Mouse (Mus musculus) B cell, adult 67 days (primary cell): Measurements from ENCODE around the gene Cds2. TPM values are rescaled to one million over a fixed set of nuclear protein-coding genes. Genes with fewer than 3 reads are reported as not detected.

Source experiments
- total RNA-seq, 2 experiments: library from RNA; stranded (reverse); gene quantifications; 4 replicates each; pipeline ENCODE4 v1.2.4; 2023

The Cds2 gene
- 10 to 100 TPM; 73.8 to 80.8 TPM for total RNA-seq

GRCm38 (mm10) chr2:132262879-132263398 lies at the start of gene Cds2:
Cds2 (plus strand) TSS chr2:132263148.

GRCm38 (mm10) chr2:132247539-132248313 lies 15.2 kb upstream of the Cds2 start, which contains the start of gene Tmem230:
Tmem230 (minus strand) TSS chr2:132247807.

GRCm38 (mm10) chr2:132252542-132253528 lies 10.1 kb upstream of the Cds2 start, which contains the start of gene Pcna:
Pcna (minus strand) TSS chr2:132253314.

Other genes with a start within 250 kb of the Cds2 start
- gene Rassf2, start 232.9 kb upstream of the Cds2 start, total RNA-seq, result 100 to 1,000 TPM; 240 to 250 TPM
- gene Slc23a2, start 118.0 kb upstream of the Cds2 start, total RNA-seq, result 10 to 100 TPM; 41.2 to 46.3 TPM
- gene Tmem230, start 15.3 kb upstream of the Cds2 start, total RNA-seq, result 10 to 100 TPM; 26.7 to 29.1 TPM
- gene Pcna, start 9.8 kb upstream of the Cds2 start, total RNA-seq, result 100 to 1,000 TPM; 259 to 275 TPM
- not detected for gene Prokr2, start 122.3 kb downstream of the Cds2 start, total RNA-seq